Mouse (Mus musculus): ENCODE results near the gene Rpl13a.
A peak's percentile ranks its signal among the peaks of the same experiment; 100 is the strongest.

DNA sequence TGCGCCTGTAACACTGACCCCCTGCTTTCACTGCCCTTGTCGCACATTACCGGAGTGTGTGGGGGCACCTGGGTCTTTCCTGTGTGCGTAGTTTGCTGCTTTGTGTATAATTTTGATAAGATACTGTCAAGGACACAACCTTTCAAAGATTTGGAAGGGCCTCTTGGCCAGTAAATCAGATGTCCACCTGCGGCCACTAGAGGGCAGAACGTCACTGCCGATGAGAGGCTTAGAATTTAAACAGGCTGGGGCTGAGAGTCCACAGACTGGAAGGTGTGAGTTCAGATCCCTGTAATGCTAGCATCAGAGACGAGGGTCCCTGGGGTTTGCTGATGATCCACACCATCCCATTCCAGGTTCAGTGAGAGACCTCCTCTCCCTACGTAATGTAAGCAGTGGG, 50.0 kb downstream of the Rpl13a start:
- peak; percentile 90 for TF ChIP-seq CTCF (IDR thresholded peaks at IDR 0.05; ENCODE audit: low read depth)
- TF ChIP-seq EP300 (optimal IDR thresholded peaks at IDR 0.05): no peak
